Mouse (Mus musculus): ENCODE measurements around the gene Mgat1. TPM values are rescaled to one million over a fixed set of nuclear protein-coding genes. Genes with fewer than 3 reads are reported as not detected.
"Not testable (repeated sequence)": the region's sequence is repeated elsewhere in the genome, so short reads cannot be mapped to it uniquely, and the experiment has no call there.

Gene Mgat1
- 33.5 and 34.3 TPM in 2 replicates for polyA plus RNA-seq (2015; fragmentation: Nextera tagmentation; extraction: Ambion mirVana)

DNA sequence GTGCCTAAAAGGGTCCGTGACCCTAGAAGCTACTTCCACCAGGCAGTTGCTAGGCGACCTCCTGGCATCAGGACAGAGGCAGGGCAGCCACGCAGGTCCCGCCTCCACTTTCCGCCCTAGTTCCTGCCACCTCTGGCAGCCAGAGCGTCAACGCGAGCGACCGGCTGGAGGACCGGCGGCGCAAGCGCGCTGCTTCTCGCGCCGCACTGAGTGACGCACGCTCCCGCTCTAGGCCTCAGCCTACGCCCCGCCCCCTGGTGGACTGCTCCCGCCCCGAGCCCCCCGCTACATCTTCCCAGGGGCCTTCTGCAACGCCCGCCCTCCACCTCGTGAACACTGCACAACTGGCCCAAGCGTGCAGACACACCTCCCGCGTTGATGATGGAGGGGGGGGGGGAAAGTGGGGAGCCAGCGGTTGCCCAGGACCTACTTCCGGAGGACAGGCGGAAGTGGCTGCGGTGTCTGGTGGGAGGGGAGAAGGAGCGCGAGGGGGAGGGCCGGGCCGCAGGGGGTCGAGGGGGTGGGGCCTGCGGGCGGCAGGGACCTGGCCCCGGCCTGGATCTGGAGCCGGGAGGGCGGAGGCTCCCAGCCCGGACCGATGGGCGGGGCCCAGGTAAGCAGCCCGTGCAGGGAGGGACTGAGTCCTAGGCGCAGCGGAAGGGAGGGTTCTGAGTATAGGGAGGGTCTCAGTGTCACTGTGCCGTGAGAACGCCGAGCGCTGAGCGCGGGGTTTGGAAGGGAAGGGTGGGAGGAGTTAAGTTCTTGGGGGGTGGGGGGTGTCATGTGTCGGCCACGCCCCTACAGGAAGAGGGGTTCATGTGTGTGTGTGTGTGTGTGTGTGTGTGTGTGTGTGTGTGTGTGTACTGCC is at the start of gene Mgat1:
Gene Mgat1 (plus strand): TSS at position 465 of the 868 bp plus-strand sequence.
- H3K9ac ChIP-seq (ENCODE audit: low read depth, low read length): peak within 1 kb of the TSS; percentile 79
- under 1% methylated on average over 56 of the region's 60 CpGs for WGBS
- H3K36me3 ChIP-seq (ENCODE audit: control insufficient read depth, insufficient read depth, low read length): no peaks in the 10 kb centered on the region
- no peaks in the 10 kb centered on the region for H3K27me3 ChIP-seq (ENCODE audit: control insufficient read depth, insufficient read depth, low read depth, low read length)
- H3K27ac ChIP-seq (ENCODE audit: low read length): peak within 1 kb of the TSS; percentile 92
- ATAC-seq: peak; percentile 97
- H3K9me3 ChIP-seq (replicated peaks; ENCODE audit: control insufficient read depth, low read length, poor library complexity, severe bottlenecking): no peaks in the 10 kb centered on the region
- H3K4me3 ChIP-seq (ENCODE audit: low read depth, low read length): peak within 1 kb of the TSS; percentile 55
- H3K4me1 ChIP-seq (ENCODE audit: control insufficient read depth, insufficient read depth, low read length): peaks cover 26% of the 10 kb centered on the region
- H3K4me2 ChIP-seq (ENCODE audit: low read length): peak within 1 kb of the TSS; percentile 65

DNA sequence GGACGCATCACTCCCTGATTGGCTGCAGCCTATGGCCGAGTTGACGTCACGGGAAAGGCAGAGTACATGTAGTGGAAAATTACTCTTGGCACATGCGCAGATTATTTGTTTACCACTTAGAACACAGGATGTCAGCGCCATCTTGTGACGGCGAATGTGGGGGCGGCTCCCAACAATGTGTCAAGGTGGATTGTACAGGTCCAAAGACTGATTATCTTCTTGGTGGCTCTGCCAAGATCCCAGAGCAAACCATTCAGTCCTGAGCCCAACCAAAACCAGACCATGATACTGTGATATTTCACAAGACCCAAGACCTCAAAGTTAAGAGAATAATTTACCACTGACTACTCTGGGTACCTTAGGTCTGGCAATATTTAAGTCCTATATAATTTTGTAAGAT is 49.2 kb upstream of the Mgat1 start:
- not testable (repeated sequence) for H3K4me2 ChIP-seq (ENCODE audit: low read length); H3K9ac ChIP-seq (ENCODE audit: low read depth, low read length); H3K9me3 ChIP-seq (replicated peaks; ENCODE audit: control insufficient read depth, low read length, poor library complexity, severe bottlenecking); H3K27me3 ChIP-seq (ENCODE audit: control insufficient read depth, insufficient read depth, low read depth, low read length); H3K4me3 ChIP-seq (ENCODE audit: low read depth, low read length); ATAC-seq; H3K36me3 ChIP-seq (ENCODE audit: control insufficient read depth, insufficient read depth, low read length); H3K4me1 ChIP-seq (ENCODE audit: control insufficient read depth, insufficient read depth, low read length); H3K27ac ChIP-seq (ENCODE audit: low read length)
- 95% methylated on average over 9 of the region's 9 CpGs for WGBS

DNA sequence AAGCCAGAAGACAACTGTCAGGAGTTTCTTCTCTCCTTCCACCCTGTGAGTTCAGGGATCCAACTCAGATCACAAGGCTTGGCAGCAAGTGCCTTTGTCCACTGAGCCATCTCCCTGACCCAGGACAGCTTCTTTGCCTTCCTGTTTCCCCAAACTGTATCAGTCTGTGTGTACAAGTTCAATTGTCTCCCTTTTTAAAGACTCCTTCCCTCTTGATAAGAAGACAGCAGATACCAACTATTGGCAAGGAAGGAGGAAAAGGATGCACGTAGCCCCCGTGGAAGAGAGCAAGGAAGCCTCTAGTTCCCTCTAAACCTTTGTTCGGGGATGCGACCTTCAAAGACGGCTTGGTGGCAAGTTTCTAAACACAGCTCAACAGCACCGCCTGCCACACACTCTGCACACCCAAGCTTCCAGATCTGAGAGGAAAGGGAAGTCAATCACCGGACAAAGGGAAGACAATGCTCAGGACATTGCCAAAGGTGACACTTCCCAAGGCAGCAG is 48.1 kb upstream of the Mgat1 start:
- ATAC-seq: no peak
- WGBS: 92% methylated on average over 7 of the region's 7 CpGs
- no peaks in the 10 kb centered on the region for H3K27me3 ChIP-seq (ENCODE audit: control insufficient read depth, insufficient read depth, low read depth, low read length)
- no peaks in the 10 kb centered on the region for H3K4me1 ChIP-seq (ENCODE audit: control insufficient read depth, insufficient read depth, low read length)
- H3K36me3 ChIP-seq (ENCODE audit: control insufficient read depth, insufficient read depth, low read length): no peaks in the 10 kb centered on the region
- no peak overlapping the region for H3K9ac ChIP-seq (ENCODE audit: low read depth, low read length)
- H3K9me3 ChIP-seq (replicated peaks; ENCODE audit: control insufficient read depth, low read length, poor library complexity, severe bottlenecking): no peaks in the 10 kb centered on the region
- no peak overlapping the region for H3K27ac ChIP-seq (ENCODE audit: low read length)
- no peak overlapping the region for H3K4me2 ChIP-seq (ENCODE audit: low read length)
- no peak overlapping the region for H3K4me3 ChIP-seq (ENCODE audit: low read depth, low read length)

DNA sequence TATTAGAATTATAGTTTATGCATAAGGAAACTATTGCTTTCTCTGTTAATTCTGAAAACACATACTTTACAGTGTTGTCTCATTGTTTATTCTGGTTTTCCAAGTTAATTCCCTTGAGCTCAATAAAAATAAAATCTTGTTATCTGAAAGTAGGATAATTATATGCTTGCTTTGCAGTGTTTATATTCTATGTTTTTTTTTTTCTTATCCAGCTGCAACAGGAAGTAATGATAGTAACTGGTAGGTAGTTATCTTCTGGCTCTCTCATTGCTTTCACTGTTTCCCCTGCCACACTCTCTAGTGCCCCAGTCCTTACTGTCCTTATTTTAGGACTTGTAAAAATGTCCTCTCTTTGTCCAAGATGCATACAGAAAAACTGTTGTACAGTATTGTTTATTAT is 43.3 kb upstream of the Mgat1 start:
- Histone ChIP-seq H3K4me3 (ENCODE audit: low read depth, low read length) (no peak overlapping the region), H3K27ac (ENCODE audit: low read length) (no peak overlapping the region), H3K9me3 (replicated peaks; ENCODE audit: control insufficient read depth, low read length, poor library complexity, severe bottlenecking) (no peaks in the 10 kb centered on the region), H3K9ac (ENCODE audit: low read depth, low read length) (no peak overlapping the region), H3K27me3 (ENCODE audit: control insufficient read depth, insufficient read depth, low read depth, low read length) (no peaks in the 10 kb centered on the region), H3K36me3 (ENCODE audit: control insufficient read depth, insufficient read depth, low read length) (no peaks in the 10 kb centered on the region), H3K4me2 (ENCODE audit: low read length) (no peak overlapping the region), H3K4me1 (ENCODE audit: control insufficient read depth, insufficient read depth, low read length) (peaks cover 19% of the 10 kb centered on the region)
- ATAC-seq: no peak

DNA sequence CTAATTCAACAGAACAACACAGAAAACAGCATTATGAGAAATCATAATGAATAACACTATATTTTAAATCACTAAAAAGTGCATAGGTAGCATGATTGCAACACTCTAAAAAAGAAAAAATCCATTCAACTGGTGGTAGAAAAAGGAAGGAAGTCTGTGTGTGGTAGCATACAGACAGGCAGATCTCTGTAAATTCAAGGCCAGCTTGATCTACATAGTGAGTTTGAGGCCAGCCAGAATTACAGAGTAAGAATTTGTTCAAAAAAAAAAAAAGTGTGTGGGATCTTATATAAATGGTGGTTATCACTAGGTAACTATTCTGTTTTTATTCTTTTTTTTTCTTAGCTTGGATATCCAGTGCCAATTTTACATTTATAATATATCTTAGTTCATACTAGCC is 42.8 kb upstream of the Mgat1 start:
- Histone ChIP-seq H3K9me3 (replicated peaks; ENCODE audit: control insufficient read depth, low read length, poor library complexity, severe bottlenecking) (no peaks in the 10 kb centered on the region), H3K9ac (ENCODE audit: low read depth, low read length) (no peak overlapping the region), H3K27me3 (ENCODE audit: control insufficient read depth, insufficient read depth, low read depth, low read length) (no peaks in the 10 kb centered on the region), H3K4me1 (ENCODE audit: control insufficient read depth, insufficient read depth, low read length) (peaks cover 19% of the 10 kb centered on the region), H3K27ac (ENCODE audit: low read length) (no peak overlapping the region), H3K36me3 (ENCODE audit: control insufficient read depth, insufficient read depth, low read length) (no peaks in the 10 kb centered on the region), H3K4me2 (ENCODE audit: low read length) (no peak overlapping the region), H3K4me3 (ENCODE audit: low read depth, low read length) (no peak overlapping the region)
- no peak for ATAC-seq

DNA sequence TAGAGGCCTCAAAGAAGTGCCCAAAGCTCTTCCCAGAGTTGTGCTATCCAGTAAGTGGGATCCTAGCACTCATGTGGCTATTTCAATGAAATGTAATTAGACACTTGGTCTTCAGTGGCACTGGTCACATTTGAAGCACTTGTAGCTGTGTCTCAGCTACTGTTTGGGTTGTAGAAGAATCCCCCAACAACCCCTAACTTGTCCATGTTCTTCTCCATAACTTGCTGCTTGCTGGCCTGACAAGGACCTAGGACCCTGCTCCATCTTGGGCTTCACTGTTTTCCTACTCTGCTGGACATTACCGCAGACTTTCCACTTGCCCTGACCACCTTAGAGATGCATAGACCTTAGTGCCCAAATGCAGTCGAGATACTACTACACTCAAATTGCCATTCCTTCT is 41.9 kb upstream of the Mgat1 start:
- H3K27me3 ChIP-seq (ENCODE audit: control insufficient read depth, insufficient read depth, low read depth, low read length): no peaks in the 10 kb centered on the region
- no peak overlapping the region for H3K27ac ChIP-seq (ENCODE audit: low read length)
- 71% methylated on average over 2 of the region's 2 CpGs for WGBS
- no peak for ATAC-seq
- H3K9me3 ChIP-seq (replicated peaks; ENCODE audit: control insufficient read depth, low read length, poor library complexity, severe bottlenecking): no peaks in the 10 kb centered on the region
- H3K4me2 ChIP-seq (ENCODE audit: low read length): peak overlapping the region; percentile 89
- H3K36me3 ChIP-seq (ENCODE audit: control insufficient read depth, insufficient read depth, low read length): no peaks in the 10 kb centered on the region
- H3K4me1 ChIP-seq (ENCODE audit: control insufficient read depth, insufficient read depth, low read length): peaks cover 19% of the 10 kb centered on the region
- H3K4me3 ChIP-seq (ENCODE audit: low read depth, low read length): peak overlapping the region; percentile 98; the same call in 1 of the 2 replicates
- peak overlapping the region; percentile 98; the same call in 1 of the 2 replicates for H3K9ac ChIP-seq (ENCODE audit: low read depth, low read length)

DNA sequence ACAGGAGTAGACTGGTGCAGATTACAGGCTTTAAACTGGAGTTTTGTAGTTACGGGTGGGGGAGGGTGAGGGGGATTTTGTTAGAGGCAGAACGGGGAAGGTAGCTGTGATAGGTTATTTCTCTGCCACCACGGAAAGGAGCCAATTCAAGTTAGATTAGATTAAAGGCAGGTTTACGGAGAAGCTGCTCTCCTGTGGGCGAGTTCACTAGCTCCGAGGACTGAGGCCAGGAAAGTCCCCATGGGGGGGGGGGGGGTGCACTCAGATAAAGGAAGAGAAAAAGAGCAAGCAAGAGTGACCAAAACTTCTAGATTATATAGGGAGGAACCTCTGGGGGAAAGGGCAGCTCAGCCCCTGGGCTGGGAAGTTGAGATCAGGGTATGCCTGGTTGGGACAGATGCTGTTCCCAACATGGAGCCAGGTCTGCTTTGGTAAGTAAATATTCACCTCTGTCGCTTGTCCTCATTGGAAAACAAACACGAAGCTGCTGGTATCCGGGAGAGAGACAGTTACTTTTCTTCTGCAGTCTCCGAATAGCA is 41.4 kb upstream of the Mgat1 start:
- Histone ChIP-seq H3K9ac (ENCODE audit: low read depth, low read length) (peak overlapping the region; percentile 98), H3K36me3 (ENCODE audit: control insufficient read depth, insufficient read depth, low read length) (no peaks in the 10 kb centered on the region), H3K27me3 (ENCODE audit: control insufficient read depth, insufficient read depth, low read depth, low read length) (no peaks in the 10 kb centered on the region), H3K9me3 (replicated peaks; ENCODE audit: control insufficient read depth, low read length, poor library complexity, severe bottlenecking) (no peaks in the 10 kb centered on the region), H3K27ac (ENCODE audit: low read length) (peak overlapping the region; percentile 97), H3K4me1 (ENCODE audit: control insufficient read depth, insufficient read depth, low read length) (peaks cover 19% of the 10 kb centered on the region), H3K4me3 (ENCODE audit: low read depth, low read length) (peak overlapping the region; percentile 98), H3K4me2 (ENCODE audit: low read length) (peak overlapping the region; percentile 89)
- ATAC-seq: peak; percentile 59
- WGBS: 1% methylated on average over 10 of the region's 10 CpGs

DNA sequence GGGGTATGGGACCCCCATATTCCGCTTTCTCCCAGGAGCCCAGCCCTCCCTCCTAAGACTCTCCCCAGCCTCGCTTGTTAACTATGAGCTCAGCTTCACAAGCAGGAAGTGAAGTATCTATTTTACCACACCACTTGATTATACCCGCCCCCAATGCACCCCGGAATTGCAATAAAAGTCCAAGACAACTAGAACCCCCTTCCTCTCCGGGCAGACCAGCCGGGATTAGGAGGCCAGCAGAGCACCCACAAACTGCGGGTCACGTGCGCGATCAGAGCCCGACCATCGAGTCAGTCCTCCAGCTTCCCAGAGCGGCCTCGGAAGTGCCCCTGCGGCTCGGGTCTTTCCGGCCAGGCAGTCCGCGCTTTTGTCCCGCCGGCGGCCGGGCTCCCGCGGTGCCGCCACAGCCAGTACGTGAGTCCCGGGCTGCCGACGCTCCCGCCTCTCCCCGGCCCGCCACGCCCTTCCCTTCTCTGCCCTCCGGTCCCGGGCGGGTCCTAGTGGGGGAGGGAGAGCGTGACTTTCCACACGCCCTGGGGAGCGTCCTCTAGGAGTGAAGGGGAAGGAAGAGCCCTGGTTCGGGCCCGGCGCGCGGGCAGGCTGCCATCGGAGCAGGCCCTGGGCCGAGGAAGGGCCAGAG is 40.7 kb upstream of the Mgat1 start, which contains the start of gene Zfp62:
Gene Zfp62 (plus strand): TSS at position 164 of the 640 bp plus-strand sequence.
- H3K4me3 ChIP-seq (ENCODE audit: low read depth, low read length): peak within 1 kb of the TSS; percentile 98
- no peaks in the 10 kb centered on the region for H3K36me3 ChIP-seq (ENCODE audit: control insufficient read depth, insufficient read depth, low read length)
- peak within 1 kb of the TSS; percentile 89 for H3K4me2 ChIP-seq (ENCODE audit: low read length)
- no peaks in the 10 kb centered on the region for H3K27me3 ChIP-seq (ENCODE audit: control insufficient read depth, insufficient read depth, low read depth, low read length)
- H3K4me1 ChIP-seq (ENCODE audit: control insufficient read depth, insufficient read depth, low read length): peaks cover 19% of the 10 kb centered on the region
- WGBS: under 1% methylated on average over 47 of the region's 47 CpGs
- H3K27ac ChIP-seq (ENCODE audit: low read length): peak within 1 kb of the TSS; percentile 97
- no peaks in the 10 kb centered on the region for H3K9me3 ChIP-seq (replicated peaks; ENCODE audit: control insufficient read depth, low read length, poor library complexity, severe bottlenecking)
- peak; percentile 94 for ATAC-seq
- peak within 1 kb of the TSS; percentile 98 for H3K9ac ChIP-seq (ENCODE audit: low read depth, low read length)
